Mouse (Mus musculus) regulatory T cell (primary cell): ENCODE results near the gene Trim9.

Experiments used
- in situ Hi-C: fragments of 300-600 bp; cut with MboI, MseI; formaldehyde crosslinking; loops from one replicate; pipeline ENCODE4 v1.15.1; 2025; ENCODE audit warnings: high pct_unique_total_duplicates

Trim9 gene

DNA sequence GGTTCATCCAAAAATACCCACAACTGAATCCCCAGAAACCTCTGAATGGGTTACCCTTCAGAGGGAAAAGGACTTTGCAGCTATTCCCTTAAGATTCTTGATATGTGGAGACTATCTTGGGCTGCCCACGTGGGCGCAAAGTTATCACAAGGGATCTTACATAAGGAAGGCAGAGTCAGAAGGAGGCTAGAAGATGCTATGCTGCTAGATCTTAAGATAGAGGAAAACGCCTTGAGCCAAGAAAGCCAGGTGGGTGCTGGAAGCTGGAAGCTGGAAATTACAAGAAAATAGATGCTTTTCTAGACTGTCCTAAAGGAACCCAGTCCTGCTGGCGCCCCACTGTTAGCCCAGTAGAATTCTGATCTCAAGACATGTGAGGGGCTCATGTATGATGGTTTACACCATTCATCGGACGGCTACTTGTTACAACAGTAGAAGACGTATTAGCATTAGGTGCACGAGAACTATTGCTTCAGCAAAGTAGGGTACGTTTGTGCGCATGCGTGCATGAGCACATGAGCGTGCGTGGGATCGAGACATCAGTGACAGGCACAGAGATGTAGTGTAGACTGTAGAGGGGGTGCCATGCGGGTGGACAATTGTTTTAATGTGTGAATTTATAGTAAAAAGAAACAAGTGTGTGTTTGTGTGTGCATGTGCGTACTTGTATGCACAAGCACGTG is 85.0 kb downstream of the Trim9 start:
- in situ Hi-C loops: no loop called here

DNA sequence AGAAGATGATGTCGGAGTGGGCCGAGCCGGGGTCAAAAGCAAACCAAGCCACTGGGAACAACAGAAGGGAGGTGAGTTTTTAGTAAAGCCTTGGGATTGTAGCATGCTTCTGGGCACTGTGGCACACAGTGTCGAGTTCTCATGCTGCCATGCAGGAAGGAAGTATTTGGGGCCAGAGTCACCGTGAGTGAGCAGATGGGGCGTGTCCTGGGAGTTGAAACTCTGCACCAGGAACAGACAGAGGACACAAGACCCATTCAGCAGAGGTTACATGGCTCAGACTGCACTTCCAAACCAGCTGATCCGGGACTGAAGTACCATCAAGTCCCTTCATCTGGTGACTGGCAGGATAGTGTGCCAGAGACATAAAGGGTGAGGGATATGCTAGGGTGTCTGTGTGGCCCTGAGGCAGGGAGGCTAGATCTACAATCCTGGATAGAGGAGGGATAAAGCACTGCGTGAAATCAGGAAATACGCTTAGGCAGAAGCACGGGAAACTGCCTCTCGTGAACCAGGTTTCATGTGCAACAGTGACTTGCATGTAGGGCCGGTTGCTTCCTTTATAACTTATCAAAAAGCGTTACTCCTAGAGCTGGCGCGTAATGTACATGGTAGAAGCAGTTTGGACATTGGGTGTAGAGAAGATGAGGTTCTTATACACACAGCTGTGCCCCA is 96.1 kb downstream of the Trim9 start:
- in situ Hi-C loops: no loop called here

DNA sequence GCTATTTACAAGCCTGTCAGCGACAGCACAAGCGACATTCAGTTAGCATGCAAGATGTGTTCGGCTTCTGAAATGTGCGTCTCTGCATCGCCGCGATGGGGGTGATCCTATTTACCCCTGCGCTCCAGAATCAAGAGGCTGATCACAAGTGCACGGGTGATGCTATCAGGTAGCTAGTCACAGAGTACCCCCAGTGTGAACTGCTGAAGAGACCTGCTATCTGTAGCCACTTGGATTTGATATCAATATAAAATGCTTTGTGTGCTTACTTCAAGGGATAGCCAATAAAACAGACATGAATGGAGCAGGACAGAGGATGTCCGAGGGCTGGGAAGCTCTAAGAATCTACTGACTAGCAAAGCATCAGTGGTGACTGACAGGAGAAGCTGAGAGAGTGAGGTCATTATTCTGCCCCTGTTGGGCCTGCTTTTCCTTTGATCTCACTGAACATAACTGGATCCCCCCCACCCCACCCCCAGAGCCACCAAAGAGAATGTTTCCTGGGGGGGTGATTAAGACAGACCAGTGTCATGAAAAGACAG is 97.7 kb downstream of the Trim9 start:
- in situ Hi-C loops: no loop called here

DNA sequence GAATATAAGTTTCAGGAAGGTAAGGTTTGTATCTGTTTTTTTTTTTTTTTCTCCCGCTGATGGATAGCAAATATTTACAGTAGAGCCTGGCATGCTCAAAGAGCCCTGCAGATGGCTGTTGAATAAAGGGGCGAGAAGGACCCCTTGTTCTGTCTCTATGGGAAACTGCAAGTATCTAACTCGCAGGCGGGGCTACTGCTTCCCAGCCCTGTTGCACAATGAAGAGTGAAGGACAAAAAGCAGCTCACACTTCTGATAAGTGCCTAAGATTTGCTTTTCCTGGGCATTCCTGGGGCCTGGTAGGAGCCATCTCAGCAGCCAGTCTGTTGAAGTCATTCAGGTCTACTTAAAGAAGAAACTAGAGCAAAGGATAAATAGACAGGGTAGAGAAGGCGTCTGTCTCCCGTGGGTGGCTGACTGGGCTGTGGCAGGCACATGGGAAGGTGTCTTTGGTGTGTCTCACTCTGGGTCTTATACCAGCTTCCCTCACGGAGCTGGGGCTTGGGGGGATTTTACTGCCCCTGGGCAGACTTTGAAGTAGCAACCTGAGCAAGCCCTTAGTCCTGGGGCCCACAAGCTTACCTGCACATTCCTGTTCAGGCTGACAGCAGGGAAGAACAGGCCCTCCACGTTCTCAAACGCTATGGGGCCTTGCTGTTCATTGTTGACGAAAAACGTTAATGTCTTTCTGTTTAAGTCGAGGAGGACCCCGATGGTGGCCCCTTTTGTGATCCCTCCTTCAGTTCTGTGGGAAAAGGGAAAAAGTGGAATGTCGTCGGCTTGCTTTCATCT is 99.5 kb downstream of the Trim9 start:
- in situ Hi-C loops: no loop called here

DNA sequence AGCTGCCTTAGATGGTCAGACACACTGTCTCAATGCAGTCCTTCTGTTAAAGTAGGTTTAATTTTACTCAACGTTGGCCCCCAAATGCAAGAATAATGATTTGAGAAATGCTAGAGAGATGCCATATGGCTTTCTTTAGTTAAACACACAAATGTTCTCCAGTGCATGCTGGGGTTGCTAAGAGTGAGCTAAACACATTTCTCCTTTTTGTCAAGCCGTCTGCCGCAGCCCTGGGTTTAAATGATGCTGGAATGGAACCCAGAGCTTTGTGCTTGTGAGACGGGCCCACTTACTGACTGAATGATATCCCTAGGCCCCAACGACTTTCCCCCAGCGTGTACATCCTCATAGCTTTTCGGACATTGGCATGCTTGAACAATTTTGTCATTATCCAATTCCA is 104.9 kb downstream of the Trim9 start:
- in situ Hi-C loops: no loop called here

DNA sequence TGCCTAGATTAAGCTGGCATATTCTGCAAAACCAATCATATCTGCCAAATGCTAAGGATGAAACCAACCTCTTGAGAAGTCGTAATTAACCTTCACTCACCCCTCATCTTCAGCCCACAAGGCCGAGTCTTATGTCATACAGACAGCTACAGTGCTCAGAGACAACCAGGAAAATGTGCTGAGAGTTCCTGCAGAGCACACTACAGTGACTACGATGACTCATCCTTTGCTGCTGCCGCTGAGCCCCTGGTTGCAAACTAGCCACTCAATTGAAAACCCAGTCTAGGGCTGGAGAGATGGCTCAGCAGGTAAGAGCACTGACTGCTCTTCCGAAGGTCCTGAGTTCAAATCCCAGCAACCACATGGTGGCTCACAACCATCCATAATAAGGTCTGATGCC is 107.7 kb downstream of the Trim9 start:
- in situ Hi-C loops: no loop called here

DNA sequence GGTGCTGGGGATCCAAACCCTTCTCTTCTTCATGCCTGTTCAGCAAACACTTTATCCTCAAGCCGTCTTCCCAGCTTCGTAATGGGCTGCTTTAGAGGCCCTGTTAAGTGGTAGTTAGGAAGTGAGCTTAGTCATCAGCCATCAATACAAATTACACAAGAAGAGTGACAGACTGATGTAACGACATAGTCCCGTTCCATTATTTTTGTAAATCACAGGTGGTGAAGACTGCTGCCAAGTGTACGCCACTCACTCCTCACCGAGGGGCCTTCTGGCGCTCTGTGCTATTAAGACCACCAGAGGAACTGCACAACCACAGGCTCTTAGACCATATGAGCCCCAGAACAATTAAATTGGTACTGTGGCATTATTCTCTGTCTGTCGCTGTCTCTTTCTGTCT is 108.8 kb downstream of the Trim9 start:
- in situ Hi-C loops: no loop called here

DNA sequence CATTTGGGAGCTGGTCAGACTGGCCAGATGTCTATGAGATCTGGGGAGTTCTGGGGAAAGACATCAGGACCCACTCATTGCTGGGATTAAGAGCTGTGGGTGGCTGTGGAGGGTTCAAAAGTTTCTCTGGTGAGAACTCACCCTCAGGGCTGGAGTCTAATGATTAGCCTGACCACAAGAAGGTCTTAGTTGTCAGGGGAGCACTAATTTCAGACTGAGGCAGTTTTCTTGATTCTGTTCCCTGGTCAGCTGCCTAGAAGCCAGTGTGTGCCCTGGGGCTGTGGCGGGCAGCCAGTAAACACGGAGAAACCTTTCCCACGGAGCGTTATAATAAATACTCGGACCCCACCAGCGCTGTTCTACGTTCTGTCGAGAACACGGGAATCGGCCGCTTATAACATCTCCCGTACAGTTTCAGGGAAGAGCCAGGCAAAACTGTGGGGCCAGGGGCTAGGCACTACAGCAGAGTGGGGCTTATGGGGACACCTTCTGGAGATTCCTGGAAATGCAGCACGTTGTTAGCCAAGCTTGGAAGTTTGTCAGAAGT is 112.4 kb downstream of the Trim9 start:
- in situ Hi-C loops: no loop called here

DNA sequence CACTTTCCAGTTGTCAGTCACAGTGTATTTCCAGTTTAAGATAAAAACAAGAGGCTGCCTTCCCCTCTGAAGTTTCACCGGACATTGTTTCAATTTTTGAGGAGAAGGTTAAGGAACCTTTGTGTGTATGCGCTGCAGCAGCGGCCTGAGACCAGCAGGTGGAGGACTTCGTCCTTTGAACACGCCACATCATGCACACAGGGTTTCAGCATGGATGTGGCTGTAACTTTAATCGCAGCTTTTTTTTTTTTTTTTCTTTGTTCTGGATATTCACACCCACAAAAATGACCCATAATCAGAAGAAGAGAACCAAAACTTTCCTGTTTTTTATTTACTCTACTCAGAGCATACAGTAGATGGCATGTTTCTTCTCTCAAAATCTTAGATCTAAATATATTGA is 113.0 kb downstream of the Trim9 start:
- in situ Hi-C loops: no loop called here

DNA sequence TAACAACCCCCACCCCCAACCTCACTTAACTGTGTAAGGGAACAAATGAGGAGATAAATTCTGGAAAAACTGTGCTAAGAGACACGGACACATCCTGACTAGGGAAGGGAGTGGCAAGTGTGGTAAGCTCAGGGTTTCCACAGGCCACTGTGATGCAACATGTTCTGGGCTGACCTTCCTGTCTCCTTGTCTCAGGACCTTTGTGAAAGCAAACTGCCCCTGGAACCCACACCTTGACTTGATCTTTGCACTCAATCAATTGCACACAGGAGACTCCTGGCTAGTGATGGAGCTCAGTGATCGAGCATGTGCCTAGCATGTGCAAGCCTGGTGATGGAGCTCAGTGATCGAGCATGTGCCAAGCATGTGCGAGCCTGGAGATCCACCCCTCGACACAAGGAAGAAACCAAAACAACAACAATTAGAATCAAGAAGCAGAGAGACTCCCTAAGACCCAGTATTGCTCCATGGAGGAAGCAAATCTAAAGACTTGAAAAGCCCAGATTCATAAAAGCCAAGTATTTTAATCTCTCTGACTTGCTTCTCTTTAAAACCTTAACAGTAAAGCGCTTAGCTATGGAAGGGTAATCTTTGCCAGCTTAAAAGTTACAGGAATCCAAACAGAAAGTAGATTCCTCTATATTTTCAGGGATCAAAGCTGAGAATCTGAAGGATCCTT is 113.6 kb downstream of the Trim9 start:
- in situ Hi-C loops: no loop called here

DNA sequence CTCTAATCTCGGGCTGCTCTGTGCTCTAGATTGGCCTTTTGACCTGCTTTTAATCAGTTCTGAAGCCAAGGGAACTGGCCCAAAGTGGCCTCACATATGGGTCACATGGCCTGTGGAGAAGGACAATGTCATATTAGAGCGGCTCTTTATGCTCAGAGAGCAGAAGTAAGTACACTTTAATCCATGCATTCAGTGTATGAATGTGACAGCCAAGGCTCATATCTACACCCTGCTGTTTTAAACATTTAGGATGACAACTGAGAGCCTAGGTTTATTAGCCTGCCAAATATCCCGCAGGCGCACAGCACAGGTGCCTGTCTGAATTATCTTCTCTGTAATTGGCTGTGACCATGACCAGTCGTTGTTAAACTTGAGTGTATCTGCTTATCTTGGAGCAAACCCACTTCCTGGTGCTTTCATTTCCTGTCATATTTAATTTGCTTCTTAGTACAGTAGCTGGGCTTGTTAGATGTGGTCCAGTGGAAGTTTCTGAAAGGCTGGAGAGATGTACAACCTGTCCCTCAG is 115.3 kb downstream of the Trim9 start:
- in situ Hi-C loops: no loop called here

DNA sequence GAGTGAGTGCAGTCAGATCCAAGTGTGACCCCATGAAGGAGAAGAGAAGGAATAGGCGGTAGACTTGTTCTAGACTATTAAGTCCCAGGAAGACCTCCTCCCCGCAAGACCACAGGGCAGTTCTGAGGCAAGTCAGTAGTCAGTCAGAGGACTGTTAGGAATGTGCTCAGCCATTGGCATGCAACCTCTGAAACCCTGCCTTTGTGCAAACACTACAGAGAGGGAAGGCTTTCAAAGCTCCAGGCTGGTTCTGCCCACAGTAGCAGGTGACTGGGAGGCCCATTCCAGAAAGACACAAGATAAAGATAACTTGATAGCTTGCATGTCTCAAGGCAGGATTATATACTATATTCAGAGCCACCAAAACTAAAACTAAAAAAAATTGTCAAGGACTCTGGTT is 116.1 kb downstream of the Trim9 start, which contains the start of gene Pygl:
TSS of gene Pygl (minus strand) at position 195 of the 400 bp plus-strand sequence.
- in situ Hi-C loops: no loop called here

DNA sequence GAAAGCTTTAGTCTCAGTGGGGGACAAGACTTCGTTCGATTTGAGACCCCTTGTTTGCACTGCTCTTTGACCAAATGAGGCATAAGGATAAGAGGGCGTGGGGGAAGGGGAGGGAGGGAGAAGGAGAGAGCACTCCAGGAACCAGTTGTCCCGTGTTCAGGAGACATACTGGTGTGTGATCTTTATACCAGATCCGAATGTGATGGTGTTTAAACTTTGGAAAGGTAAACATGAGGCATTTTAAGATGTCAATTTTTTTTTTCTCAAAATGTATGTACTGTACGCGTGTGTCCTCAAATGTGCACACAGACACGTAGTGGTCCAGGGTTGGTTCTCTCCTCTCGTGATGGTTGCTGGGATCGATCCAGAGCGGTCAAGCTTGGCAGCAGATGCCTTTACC is 119.3 kb downstream of the Trim9 start:
- in situ Hi-C loops: no loop called here

DNA sequence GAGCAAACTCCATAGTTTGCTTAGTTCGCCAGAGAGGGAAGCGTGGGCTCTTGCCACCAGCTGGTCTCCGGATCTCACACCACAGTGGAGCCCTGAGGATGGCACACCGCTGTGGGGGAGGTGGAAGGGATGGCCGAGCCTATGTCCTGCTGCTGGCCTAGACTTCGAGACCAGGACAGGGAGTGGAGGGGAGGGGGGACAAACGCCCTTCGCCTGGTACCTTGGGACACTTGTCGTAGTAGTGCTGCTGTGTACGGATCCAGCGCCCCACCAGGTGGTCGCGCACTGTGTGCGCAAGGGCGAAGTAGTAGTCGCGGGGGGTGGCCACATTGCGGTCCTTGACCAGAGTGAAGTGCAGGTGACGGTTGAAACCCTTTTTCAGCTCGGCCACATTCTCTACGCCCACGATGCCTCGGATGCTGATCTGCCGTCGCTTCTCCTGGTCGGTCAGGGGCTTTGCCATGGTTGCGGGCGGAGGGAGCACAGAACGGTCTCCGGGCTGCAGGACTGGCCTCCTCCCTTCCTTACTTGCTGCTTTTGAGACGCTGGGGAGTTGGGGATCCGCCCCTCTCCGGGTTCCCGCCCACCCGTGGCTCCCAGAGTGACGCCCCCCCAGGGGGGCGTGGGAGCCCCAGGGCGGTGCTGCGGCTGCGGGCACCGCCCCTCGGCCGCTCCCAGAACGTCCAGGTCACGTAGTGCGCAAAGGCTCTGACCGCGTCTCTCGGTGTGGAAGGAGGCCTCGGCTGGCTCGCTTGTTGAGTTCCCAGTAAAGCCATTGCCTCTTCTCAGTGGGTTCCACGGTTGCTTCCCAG is 120.1 kb downstream of the Trim9 start:
- in situ Hi-C loops: no loop called here

DNA sequence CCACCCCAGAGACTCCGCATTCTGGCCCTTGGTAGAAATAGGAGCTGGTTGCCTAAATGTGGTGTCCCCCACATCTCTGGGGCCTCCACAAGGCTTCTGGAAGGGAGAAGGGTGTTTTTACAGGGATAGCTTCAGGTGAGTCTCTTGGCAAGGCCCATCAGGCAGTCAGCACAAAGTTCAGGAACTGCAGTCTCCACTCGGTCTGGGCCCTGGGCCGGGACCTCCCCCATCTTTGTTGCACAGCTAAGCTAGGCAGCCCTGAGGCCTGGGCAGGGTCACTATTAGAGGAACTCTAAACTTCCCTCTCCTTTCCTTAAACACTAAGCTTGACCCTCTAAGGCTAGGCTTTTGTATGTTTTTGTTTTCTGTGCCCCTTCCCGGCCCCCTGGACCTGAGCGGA is 120.8 kb downstream of the Trim9 start:
- in situ Hi-C loops: no loop called here

DNA sequence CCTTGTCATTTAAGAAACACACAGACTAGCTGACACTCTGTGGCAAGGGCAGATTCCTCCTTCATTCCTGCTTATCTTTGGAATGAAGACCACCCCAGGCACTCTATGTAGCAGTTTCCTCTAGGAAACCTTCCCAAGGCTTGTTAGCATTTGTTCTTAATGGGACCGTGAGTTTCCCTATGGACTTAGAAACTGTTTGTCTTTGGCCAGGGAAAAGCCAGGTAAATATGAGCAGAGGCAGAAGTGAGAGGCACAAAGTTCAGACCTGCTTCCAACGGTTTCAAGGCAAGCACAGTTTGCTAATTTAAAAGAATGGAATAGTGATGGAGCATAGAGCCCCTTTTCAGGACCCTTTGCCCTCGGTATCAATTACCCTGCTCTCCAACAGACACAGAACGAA is 124.1 kb downstream of the Trim9 start:
- in situ Hi-C loops: no loop called here

DNA sequence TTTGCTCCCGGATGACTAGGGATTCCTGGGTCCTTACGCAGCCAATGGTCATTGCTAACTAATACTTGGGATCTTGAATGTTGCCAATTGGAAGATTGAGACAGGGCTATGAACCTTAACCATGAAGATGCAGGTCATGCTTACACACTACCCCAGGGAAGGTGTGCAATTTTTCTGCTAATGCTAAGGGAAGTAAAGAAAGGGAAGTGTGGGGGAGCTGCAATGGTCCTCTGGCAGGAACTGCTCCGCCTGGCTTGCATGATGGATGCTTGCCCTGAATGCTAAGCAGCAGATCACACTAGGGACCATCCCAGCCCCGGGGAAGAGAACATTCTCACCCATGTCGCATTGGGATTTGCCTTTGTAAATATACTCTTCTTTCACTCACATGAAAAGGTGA is 126.0 kb downstream of the Trim9 start:
- in situ Hi-C loops: no loop called here

DNA sequence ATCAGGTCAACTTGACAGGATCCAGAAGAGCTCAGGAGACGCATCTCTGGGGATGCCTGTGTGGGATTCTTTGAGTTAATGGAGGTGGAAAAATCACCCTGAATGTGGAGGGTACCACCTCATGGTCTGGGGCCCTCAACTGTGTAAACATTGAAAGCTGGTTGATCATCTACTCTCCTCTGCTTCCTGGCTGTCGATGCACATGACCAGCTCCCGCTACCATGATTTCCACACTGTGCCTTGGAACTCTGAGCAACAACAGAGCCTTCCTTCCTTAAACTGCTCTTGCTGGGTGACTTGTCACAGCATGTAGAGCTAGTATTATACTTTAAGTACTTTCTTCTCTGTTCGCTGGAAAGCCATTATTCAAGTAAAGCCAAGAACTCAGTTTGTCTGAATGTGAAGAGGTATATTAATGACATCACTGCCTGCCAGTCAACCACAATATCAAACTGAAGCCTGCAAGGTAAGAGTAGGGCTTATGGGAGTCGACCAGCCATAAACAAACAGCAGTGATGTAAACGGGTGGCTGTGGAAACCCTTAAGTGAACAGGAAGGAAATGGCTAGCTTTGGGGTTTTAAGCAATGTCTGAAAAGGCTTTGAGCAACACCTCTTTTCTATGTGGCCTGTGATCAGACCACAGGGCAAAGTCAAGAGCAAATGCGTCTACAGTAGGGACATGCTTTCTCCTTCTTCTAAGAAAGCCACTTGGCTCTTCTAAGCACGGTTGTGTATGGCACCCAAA is 128.4 kb downstream of the Trim9 start:
- in situ Hi-C loops: no loop called here

DNA sequence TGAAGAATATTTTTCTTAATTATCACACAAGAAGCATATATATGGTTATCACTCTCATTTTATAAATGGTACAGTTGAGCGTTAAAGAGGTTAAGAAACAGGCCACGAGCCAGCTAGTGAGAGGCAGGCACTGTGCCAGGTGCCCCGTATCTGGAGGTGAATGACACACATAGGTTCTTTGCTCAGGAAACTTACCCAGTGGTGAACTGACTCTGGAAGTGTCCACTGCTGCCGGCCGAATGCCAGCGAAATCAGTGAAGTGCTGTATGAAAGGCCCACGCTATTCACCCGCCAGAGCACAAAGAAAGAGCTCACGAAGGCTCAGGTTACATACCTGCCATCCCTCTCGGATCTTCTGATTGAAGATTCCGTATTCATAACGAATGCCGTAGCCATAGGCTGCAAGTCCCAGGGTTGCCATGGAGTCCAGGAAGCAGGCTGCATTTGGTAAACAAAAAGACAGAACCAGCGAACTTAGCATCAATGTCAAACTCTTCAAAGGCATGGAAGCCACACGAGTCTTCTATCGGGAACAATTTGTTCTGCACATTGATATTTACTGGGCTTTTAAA is 131.1 kb downstream of the Trim9 start:
- in situ Hi-C loops: no loop called here
